Mouse (Mus musculus) midbrain, embryonic 13.5 days (tissue): ENCODE measurements around the gene Tmem63c. TPM values are rescaled to one million over a fixed set of nuclear protein-coding genes. Genes with fewer than 3 reads are reported as not detected.

ENCODE experiments used
- ATAC-seq: fragments of 200-750 bp; cut with Nextera tagmentation; 2 replicates; pipeline ENCODE4 v1.8.0; 2017; ENCODE audit warnings: mild to moderate bottlenecking, moderate TSS enrichment, moderate library complexity
- H3K27ac ChIP-seq: fragments of 300-500 bp; sonication (generic); 2 replicates; pipeline ENCODE4 v1.5.1; 2015; ENCODE audit warnings: inconsistent platforms, mild to moderate bottlenecking, moderate library complexity
- H3K27me3 ChIP-seq: fragments of 300-500 bp; sonication (generic); 2 replicates; pipeline ENCODE4 v1.6.1; 2015; ENCODE audit warnings: mild to moderate bottlenecking, inconsistent platforms
- H3K36me3 ChIP-seq: fragments of 300-500 bp; sonication (generic); 2 replicates; pipeline ENCODE4 v1.6.1; 2015; ENCODE audit warnings: mild to moderate bottlenecking, inconsistent platforms
- H3K4me1 ChIP-seq: fragments of 300-500 bp; sonication (generic); replicated peaks from 2 replicates; pipeline ENCODE4 v1.6.1; 2015; ENCODE audit warnings: inconsistent platforms
- H3K4me2 ChIP-seq: fragments of 300-500 bp; sonication (generic); replicated peaks from 2 replicates; pipeline ENCODE4 v1.6.1; 2015; ENCODE audit warnings: moderate library complexity, mild to moderate bottlenecking, inconsistent platforms
- H3K4me3 ChIP-seq: fragments of 300-500 bp; sonication (generic); replicated peaks from 2 replicates; pipeline ENCODE4 v1.5.1; 2015; ENCODE audit warnings: mild to moderate bottlenecking, inconsistent platforms
- H3K9ac ChIP-seq: fragments of 300-500 bp; sonication (generic); replicated peaks from 2 replicates; pipeline ENCODE4 v1.6.1; 2015; ENCODE audit warnings: mild to moderate bottlenecking, inconsistent platforms
- H3K9me3 ChIP-seq: fragments of 300-500 bp; sonication (generic); 2 replicates; pipeline ENCODE4 v1.6.1; 2016; ENCODE audit warnings: mild to moderate bottlenecking, inconsistent platforms
- WGBS: fragments of 180-500 bp; shearing (Covaris S2); methylation state at CpG from one replicate; pipeline ENCODE4 v1.1.7; 2015; 5-methylcytosine and 5-hydroxymethylcytosine counted together
- polyA plus RNA-seq: library from polyadenylated mRNA; unstranded; fragments of >200 nt; fragmentation: Nextera tagmentation; extraction: Ambion mirVana; gene quantifications from 2 replicates; pipeline ENCODE4 v1.2.1, GENCODE M21; 2015

Tmem63c gene
- polyA plus RNA-seq, 1 experiment from 2014 or later = 4.3 TPM

DNA sequence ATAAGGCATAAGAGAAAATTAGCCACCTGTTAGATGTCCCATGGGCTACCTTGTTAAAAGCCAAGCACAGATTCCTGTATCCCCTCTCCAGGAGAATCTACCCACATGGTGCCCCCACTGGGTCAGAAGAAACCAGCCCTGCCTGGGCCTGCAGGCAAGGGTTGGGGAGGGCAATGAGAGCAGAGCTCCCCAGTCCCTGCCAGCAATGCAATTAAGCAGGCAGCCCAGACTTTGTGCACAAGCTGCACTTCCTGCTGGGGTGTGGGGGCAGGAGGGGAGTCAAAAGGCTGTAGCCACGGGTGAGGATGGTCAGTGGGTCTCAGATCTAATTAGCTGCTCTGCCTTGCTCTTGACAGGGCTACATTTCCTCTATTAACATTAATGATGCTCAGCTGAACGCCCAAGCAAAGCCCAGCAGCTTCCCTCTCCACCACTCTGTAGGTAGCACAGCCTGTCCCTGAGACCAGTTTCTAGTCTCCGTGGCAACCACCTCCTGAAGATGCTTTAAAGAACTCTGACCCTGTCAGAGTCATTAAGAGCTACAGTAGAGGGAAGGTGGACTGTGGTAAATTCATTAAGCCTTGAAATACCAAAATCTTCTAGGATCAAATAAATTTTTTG is 86.3 kb downstream of the Tmem63c start:
- Histone ChIP-seq H3K27me3 (peaks cover 13% of the 10 kb centered on the region), H3K4me3 (no peak overlapping the region), H3K36me3 (peaks cover 26% of the 10 kb centered on the region), H3K9ac (no peak overlapping the region), H3K9me3 (no peaks in the 10 kb centered on the region), H3K27ac (peak overlapping the region; percentile 41; the same call in 1 of the 2 replicates), H3K4me2 (no peak overlapping the region), H3K4me1 (peaks cover 10% of the 10 kb centered on the region)
- peak; percentile 70 for ATAC-seq
- 26% methylated on average over 3 of the region's 3 CpGs for WGBS

DNA sequence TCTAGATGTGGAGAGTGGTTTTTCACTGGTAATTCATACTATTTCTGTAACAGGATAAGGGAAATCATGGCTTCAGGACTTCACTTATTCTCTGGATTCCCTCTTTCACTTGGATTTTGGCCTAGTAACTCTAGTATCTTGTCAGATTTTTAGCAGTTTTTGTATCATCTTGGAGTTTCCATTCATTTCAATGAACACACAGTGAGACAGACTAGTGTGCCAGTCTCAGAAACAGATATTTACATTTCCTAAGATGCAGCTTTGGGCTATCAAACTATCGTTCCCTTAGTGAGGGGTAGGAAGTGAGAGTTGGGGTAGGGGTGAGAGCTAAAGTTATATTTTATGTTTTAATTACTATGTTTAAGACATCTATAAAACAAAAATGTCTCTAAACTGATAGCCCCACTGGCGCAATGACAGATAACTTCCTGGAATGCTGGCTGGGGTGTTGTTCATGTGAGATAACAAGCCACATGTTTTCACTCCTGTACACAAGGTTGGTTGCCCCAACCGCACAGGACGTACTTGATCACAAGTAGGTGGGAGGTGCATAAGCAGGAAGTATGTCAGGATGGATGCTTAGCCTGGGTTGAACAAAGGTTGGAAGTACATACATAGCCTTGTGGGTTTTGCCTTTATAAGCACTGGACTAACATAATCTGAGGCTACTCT is 100.9 kb downstream of the Tmem63c start:
- H3K4me3 ChIP-seq = no peak overlapping the region
- WGBS = 96% methylated on average over 4 of the region's 4 CpGs
- no peak for ATAC-seq

DNA sequence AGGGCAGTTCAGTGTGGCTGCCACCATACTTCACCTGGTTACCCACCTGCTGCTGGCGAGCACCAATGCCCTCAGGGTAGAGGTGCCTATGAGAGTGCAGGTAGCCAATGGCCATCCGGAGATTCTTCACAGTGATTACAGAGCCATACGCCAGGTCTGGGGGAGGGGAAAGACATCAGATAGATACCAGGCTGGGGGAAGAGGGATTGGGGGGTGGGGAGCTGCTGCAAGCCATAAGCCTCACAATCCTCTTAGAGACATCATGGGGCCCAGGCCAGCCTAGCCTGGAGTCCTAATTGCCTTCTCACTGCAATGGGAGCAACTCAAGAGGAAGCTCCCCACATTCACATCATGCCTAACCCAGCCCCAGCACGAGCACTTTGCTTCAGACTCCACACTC is 106.1 kb downstream of the Tmem63c start:
- H3K9ac ChIP-seq = no peak overlapping the region
- no peak overlapping the region for H3K27ac ChIP-seq
- WGBS = 68% methylated on average over 4 of the region's 4 CpGs
- H3K27me3 ChIP-seq = no peaks in the 10 kb centered on the region
- no peak overlapping the region for H3K4me2 ChIP-seq
- no peaks in the 10 kb centered on the region; the same call in 1 of the 2 replicates for H3K4me1 ChIP-seq
- no peaks in the 10 kb centered on the region for H3K9me3 ChIP-seq
- no peak for ATAC-seq
- H3K36me3 ChIP-seq = peaks cover 64% of the 10 kb centered on the region
- H3K4me3 ChIP-seq = no peak overlapping the region

More for the DNA sequence above, 100.9 kb downstream of the Tmem63c start:
- no peaks in the 10 kb centered on the region for H3K27me3 ChIP-seq
- H3K27ac ChIP-seq = no peak overlapping the region
- no peak overlapping the region for H3K4me2 ChIP-seq
- no peak overlapping the region for H3K9ac ChIP-seq
- H3K4me1 ChIP-seq = no peaks in the 10 kb centered on the region
- no peaks in the 10 kb centered on the region for H3K9me3 ChIP-seq
- H3K36me3 ChIP-seq = peaks cover 59% of the 10 kb centered on the region

DNA sequence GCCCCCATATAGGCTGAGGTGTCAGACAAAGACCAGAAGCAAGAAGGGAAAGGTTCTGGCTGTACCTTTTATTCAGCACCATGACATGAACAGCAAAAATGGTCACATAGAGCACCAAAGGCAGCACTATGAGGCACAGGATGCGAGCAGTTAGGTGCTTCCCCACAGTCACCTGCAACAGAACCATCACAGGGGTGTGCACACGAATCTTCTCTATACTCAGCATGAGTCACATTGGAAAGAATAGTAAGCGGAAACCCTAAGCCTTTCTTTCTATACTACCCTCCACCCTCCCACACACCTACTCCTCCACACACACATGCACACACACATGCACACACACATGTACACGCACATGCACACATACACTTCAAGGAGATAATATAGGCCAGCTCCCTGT is 109.1 kb downstream of the Tmem63c start:
- 94% methylated on average over 4 of the region's 4 CpGs for WGBS
- H3K27ac ChIP-seq = no peak overlapping the region

DNA sequence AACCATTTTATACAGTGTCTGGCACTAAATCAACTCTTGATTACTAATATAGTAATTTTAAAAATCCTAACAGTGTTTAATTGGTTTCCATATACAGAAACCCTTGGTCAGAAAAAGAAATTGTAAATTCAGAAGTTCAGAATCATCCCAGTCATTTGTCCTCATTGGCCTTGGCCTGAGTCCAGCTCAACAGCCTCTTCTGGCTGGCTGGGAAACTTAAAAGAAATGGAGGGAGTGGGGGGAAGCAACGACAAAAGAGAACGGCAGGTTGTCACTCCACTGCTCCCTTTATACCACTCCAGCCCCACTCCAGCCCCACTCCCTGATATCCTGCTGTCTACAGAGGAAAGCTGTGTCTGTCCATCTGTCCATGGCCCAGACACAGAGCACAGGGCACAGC is 110.0 kb downstream of the Tmem63c start:
- WGBS = 65% methylated on average over 2 of the region's 2 CpGs
- Histone ChIP-seq H3K4me1 (no peaks in the 10 kb centered on the region; the same call in 1 of the 2 replicates), H3K4me3 (no peak overlapping the region), H3K36me3 (peaks cover 49% of the 10 kb centered on the region), H3K4me2 (no peak overlapping the region), H3K9me3 (no peaks in the 10 kb centered on the region), H3K9ac (no peak overlapping the region), H3K27me3 (no peaks in the 10 kb centered on the region), H3K27ac (no peak overlapping the region)
- peak; percentile 45; the same call in 1 of the 2 replicates for ATAC-seq

More for the DNA sequence above, 109.1 kb downstream of the Tmem63c start:
- H3K4me3 ChIP-seq = no peak overlapping the region
- no peaks in the 10 kb centered on the region for H3K9me3 ChIP-seq
- peaks cover 49% of the 10 kb centered on the region for H3K36me3 ChIP-seq
- no peak for ATAC-seq
- no peaks in the 10 kb centered on the region; the same call in 1 of the 2 replicates for H3K4me1 ChIP-seq
- H3K9ac ChIP-seq = no peak overlapping the region
- H3K4me2 ChIP-seq = no peak overlapping the region
- H3K27me3 ChIP-seq = no peaks in the 10 kb centered on the region

DNA sequence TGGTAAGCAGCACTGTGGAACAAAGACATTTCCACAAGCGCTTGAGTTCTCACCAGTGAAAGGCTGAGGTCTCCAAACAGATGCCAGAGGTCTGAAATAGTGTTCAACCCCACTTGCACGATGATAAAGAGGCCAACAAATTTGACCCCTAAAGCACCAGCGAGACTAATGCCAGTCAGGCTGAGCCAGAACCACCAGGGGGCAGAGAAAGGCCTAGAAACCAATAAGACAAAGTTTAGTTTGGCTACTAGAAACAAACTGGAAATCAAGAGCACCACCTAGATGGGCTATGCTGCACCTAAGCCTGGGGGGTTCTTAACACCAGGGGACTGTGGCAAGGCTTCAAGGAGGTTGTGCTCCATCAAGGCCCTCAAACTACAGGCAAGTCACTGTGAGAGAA is 110.5 kb downstream of the Tmem63c start:
- ATAC-seq = no peak
- H3K9ac ChIP-seq = no peak overlapping the region
- H3K36me3 ChIP-seq = peaks cover 49% of the 10 kb centered on the region
- H3K9me3 ChIP-seq = no peaks in the 10 kb centered on the region
- H3K4me2 ChIP-seq = no peak overlapping the region
- 67% methylated on average over 3 of the region's 3 CpGs for WGBS
- H3K4me3 ChIP-seq = no peak overlapping the region
- no peak overlapping the region for H3K27ac ChIP-seq
- H3K27me3 ChIP-seq = no peaks in the 10 kb centered on the region
- H3K4me1 ChIP-seq = no peaks in the 10 kb centered on the region; the same call in 1 of the 2 replicates

DNA sequence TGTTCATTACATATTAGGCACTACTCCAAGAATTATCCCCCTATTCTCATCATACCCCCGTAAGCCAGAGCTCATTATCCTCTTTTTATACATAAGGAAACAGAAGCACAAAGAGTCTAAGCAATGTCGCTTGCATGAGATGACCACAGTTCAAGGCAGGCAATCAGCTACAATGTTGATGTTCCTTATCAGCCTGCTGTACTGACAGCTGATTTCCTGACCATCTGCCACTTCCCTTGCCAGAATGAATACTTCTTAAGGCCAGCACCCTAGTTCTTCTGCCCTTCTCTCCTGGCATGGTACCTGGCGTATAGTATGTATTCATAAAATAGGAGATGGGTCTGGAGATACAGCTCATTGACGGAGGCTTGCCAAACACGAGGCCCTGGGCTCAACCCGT is 111.1 kb downstream of the Tmem63c start:
- Histone ChIP-seq H3K9me3 (no peaks in the 10 kb centered on the region), H3K36me3 (peaks cover 44% of the 10 kb centered on the region), H3K27me3 (no peaks in the 10 kb centered on the region), H3K27ac (no peak overlapping the region), H3K4me1 (no peaks in the 10 kb centered on the region; the same call in 1 of the 2 replicates), H3K9ac (no peak overlapping the region), H3K4me3 (no peak overlapping the region), H3K4me2 (no peak overlapping the region)
- 90% methylated on average over 6 of the region's 6 CpGs for WGBS
- ATAC-seq = no peak

DNA sequence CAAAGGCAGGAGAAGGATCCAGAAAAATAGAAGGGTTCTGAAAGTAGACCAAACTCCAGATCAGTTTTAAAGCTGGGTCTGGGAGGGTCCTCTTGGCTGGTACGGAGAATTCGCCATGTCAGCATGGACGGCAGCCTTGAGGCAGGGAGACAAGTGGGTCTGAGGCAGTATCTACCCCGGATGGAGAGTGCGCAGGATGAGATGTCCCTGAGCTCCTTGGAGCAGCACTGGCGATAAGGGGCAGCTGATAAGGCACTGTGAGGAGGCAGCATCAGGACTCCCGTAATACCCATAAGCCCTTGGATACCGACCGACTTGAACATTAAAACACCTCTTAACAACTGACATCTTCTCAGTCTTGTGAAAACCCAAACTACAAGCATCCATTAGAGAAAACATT is 111.6 kb downstream of the Tmem63c start:
- H3K4me1 ChIP-seq = peaks cover 4% of the 10 kb centered on the region
- H3K27me3 ChIP-seq = no peaks in the 10 kb centered on the region
- no peak overlapping the region for H3K9ac ChIP-seq
- no peak for ATAC-seq
- peaks cover 44% of the 10 kb centered on the region for H3K36me3 ChIP-seq
- no peak overlapping the region for H3K4me2 ChIP-seq
- 96% methylated on average over 9 of the region's 9 CpGs for WGBS
- H3K9me3 ChIP-seq = no peaks in the 10 kb centered on the region
- no peak overlapping the region for H3K4me3 ChIP-seq
- no peak overlapping the region for H3K27ac ChIP-seq

DNA sequence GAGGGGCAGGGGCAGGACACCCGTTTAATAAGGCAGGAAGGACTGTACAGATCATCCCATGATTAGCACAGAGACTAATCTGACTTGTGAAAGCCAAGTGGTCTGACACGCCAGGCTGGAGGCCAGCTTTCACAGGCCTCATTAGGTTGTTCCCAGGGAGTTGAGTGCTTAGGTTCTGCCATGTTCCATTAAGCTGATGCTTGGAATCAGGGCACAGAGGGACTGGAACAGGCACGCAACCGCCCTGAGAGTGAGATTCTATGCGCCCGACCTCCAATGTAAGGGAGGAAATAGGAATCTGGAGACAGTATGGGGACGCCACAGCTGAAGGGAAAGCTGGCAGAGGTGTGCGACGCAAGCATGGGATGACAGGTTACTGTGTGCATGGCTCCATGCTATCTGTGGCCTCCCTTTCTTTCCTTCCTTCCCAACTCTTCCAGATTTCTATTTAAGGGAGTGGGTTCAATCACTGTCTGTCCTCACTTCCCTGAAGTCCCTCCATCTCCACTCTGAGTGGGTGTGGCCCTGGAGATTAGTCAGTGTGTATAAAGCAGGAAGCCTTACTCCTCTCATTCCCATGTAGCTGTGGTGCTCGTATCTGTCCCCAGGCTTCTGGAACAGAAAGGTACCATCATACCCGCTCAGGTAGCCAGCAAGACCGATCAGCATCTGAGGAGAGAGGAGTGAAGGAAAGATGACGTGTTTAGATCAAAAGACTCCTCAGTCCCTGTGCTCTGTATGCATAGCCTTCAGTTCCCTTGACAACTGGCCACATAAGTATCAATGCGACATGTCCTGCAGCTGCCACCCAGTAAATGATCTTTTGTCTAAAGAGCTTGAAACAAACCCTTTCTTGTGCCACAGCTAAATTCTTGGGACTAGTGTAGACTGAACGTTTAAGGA is 116.5 kb downstream of the Tmem63c start:
- ATAC-seq = peak; percentile 89

DNA sequence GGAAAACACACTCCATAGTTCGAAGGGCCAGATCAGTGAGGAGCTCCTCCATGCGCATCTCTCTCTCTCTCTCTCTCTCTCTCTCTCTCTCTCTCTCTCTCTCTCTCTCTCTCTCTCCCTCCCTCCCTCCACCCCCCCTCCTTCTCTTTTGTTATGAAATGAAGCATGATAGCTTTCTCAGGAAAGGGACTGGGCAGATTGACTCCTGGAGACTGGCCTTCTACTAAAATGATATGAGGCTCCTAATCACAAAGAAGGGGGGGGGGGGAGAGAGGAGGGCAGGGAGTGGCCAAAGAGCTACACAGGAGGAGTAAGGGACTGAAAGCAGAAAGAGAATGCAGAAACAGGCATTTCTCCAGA is 117.2 kb downstream of the Tmem63c start:
- H3K9me3 ChIP-seq = no peaks in the 10 kb centered on the region
- peak overlapping the region; percentile 73 for H3K27ac ChIP-seq
- WGBS = 10% methylated on average over 2 of the region's 2 CpGs
- H3K4me3 ChIP-seq = no peak overlapping the region
- no peak overlapping the region for H3K4me2 ChIP-seq
- H3K9ac ChIP-seq = no peak overlapping the region
- no peaks in the 10 kb centered on the region for H3K27me3 ChIP-seq
- ATAC-seq = peak; percentile 55
- H3K4me1 ChIP-seq = peaks cover 17% of the 10 kb centered on the region
- peaks cover 17% of the 10 kb centered on the region for H3K36me3 ChIP-seq

More for the DNA sequence above, 116.5 kb downstream of the Tmem63c start:
- 53% methylated on average over 15 of the region's 15 CpGs for WGBS
- Histone ChIP-seq H3K27me3 (no peaks in the 10 kb centered on the region), H3K9me3 (no peaks in the 10 kb centered on the region), H3K4me2 (no peak overlapping the region), H3K4me1 (peaks cover 17% of the 10 kb centered on the region), H3K9ac (no peak overlapping the region), H3K4me3 (no peak overlapping the region), H3K36me3 (peaks cover 21% of the 10 kb centered on the region), H3K27ac (peak overlapping the region; percentile 73)

DNA sequence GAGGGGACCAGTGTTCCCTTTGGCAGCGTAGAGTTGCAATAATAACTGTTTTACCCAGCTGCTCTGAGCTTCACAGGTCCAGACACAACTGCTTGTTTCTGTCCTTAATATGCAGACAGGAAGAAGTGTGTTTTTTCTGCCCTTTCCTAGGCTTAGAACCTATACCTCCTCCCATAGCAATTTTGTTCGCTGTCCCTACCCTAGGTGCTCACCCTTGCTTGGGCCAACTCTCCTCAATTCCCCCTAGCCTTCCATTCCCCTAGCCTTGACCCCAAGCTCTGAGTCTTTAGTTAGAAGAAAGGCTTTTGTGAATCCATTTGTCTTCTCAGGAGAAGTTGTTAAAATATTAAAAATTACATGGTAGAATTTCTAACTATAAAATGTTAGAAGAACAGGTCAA is 117.6 kb downstream of the Tmem63c start:
- Histone ChIP-seq H3K9ac (no peak overlapping the region), H3K4me2 (no peak overlapping the region), H3K4me3 (no peak overlapping the region), H3K9me3 (no peaks in the 10 kb centered on the region), H3K27ac (peak overlapping the region; percentile 69), H3K4me1 (peaks cover 17% of the 10 kb centered on the region), H3K36me3 (peaks cover 13% of the 10 kb centered on the region; the same call in 1 of the 2 replicates), H3K27me3 (no peaks in the 10 kb centered on the region)
- 70% methylated on average over 1 of the region's 2 CpGs for WGBS
- ATAC-seq = peak; percentile 57; the same call in 1 of the 2 replicates
